Mouse (Mus musculus) liver, embryonic 13.5 days (tissue): ENCODE measurements at regions not wholly inside any gene's neighbourhood (a gene's known extent, or its start where the extent isn't known, plus 50 kb on each side); places are given as distances from the start of the nearest gene placed in this dataset.

Experiments used
- ATAC-seq: fragments of 200-750 bp; cut with Nextera tagmentation; 2 replicates; pipeline ENCODE4 v1.8.0; 2017; ENCODE audit warnings: low read depth, mild to moderate bottlenecking, moderate number of reproducible peaks, moderate library complexity
- DNase-seq: peaks from one replicate; pipeline ENCODE4 v3.0.0; 2022
- H3K27ac ChIP-seq: fragments of 300-500 bp; sonication (generic); 2 replicates; pipeline ENCODE4 v1.5.1; 2015; ENCODE audit warnings: moderate library complexity, mild to moderate bottlenecking, inconsistent platforms
- H3K27me3 ChIP-seq: fragments of 300-500 bp; sonication (generic); 2 replicates; pipeline ENCODE4 v1.6.1; 2015; ENCODE audit warnings: mild to moderate bottlenecking, inconsistent platforms
- H3K36me3 ChIP-seq: fragments of 300-500 bp; sonication (generic); 2 replicates; pipeline ENCODE4 v1.6.1; 2015; ENCODE audit warnings: mild to moderate bottlenecking, inconsistent platforms
- H3K4me1 ChIP-seq: fragments of 300-500 bp; sonication (generic); replicated peaks from 2 replicates; pipeline ENCODE4 v1.6.1; 2015; ENCODE audit warnings: inconsistent platforms
- H3K4me2 ChIP-seq: fragments of 300-500 bp; sonication (generic); 2 replicates; pipeline ENCODE4 v1.6.1; 2015; ENCODE audit warnings: inconsistent platforms, mild to moderate bottlenecking, moderate library complexity
- H3K4me3 ChIP-seq: fragments of 300-500 bp; sonication (generic); replicated peaks from 2 replicates; pipeline ENCODE4 v1.5.1; 2015; ENCODE audit warnings: mild to moderate bottlenecking, inconsistent platforms
- H3K9ac ChIP-seq: fragments of 300-500 bp; sonication (generic); 2 replicates; pipeline ENCODE4 v1.6.1; 2015; ENCODE audit warnings: mild to moderate bottlenecking, inconsistent platforms
- H3K9me3 ChIP-seq: fragments of 300-500 bp; sonication (generic); replicated peaks from 2 replicates; pipeline ENCODE4 v1.6.1; 2016; ENCODE audit warnings: inconsistent platforms
- WGBS: fragments of 180-500 bp; shearing (Covaris S2); methylation state at CpG from one replicate; pipeline ENCODE4 v1.1.7; 2015; ENCODE audit not compliant: insufficient replicate concordance; 5-methylcytosine and 5-hydroxymethylcytosine counted together

DNA sequence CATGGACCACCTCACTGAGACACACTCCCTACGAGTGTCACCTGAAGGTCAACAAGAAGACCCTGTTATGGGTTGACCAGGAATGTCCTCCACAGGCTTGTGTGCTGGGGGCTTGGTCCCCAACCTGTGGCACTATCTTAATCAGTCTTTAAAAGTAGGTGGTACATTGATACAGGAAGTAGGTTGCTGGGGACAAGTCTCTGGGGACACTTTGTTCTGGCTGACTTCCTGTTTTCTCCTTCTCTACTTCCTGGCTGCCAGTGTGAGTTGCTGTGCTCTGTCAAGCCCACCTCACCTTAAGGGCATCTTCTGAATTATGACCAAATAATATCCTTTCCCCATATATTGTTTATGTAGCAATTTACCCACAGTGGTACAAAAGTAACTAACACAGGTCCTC lies 96.1 kb downstream of the Cct6b start:
- H3K4me2 ChIP-seq, result no peak overlapping the region
- no peaks in the 10 kb centered on the region for H3K9me3 ChIP-seq
- H3K4me3 ChIP-seq, result no peak overlapping the region
- no peak overlapping the region for H3K9ac ChIP-seq
- 50% methylated on average over 1 of the region's 1 CpGs for WGBS
- DNase-seq (no peak), ATAC-seq (no peak)
- no peaks in the 10 kb centered on the region for H3K27me3 ChIP-seq
- H3K27ac ChIP-seq, result no peak overlapping the region
- no peaks in the 10 kb centered on the region for H3K36me3 ChIP-seq
- no peaks in the 10 kb centered on the region for H3K4me1 ChIP-seq

DNA sequence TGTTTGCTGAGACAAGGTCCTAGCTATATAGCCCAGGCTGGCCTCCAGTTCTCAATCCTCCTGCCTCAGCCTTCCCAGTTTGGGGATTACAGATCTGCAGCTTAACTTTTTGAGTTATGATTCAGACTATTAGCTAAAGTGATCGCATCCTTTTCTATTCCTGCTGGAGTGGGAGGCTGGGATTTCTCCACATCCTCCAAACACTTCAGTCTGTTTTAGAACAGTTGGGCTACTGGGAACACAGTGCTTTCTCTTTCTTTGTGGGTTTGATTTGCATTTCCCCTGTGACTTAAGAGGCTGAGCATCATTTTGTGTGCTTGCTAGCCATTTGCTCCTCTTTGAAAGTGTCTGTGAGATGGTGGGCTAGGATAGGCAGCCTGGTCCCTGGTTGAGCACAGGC lies 100.0 kb downstream of the Cct6b start:
- no peak for ATAC-seq

DNA sequence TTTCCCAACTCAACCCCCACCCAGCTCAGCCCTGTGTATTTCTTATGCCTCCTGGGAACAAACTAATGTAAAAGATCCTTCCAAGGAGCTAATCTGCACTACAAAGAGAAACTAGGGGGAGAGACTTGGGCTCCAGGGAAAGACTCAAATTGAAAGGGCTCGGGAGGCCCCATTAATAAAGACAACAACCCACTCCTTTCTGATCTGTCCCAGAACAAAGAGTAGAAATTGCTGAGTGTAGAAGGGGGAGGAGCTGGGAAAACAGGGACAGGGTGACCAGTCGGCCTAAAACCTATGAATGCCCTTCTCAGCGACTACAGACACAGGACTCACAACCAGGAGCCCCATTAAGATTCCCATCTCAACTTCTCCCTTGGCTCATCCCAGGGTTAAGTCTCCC lies 102.0 kb downstream of the Cct6b start:
- Histone ChIP-seq H3K27me3 (no peaks in the 10 kb centered on the region), H3K4me3 (no peak overlapping the region), H3K36me3 (no peaks in the 10 kb centered on the region), H3K27ac (no peak overlapping the region), H3K9ac (no peak overlapping the region), H3K4me2 (no peak overlapping the region), H3K9me3 (no peaks in the 10 kb centered on the region), H3K4me1 (no peaks in the 10 kb centered on the region)
- ATAC-seq (no peak), DNase-seq (no peak)
- WGBS, result 39% methylated on average over 3 of the region's 3 CpGs

More for the DNA sequence above, 100.0 kb downstream of the Cct6b start:
- no peaks in the 10 kb centered on the region for H3K9me3 ChIP-seq
- no peak overlapping the region for H3K27ac ChIP-seq
- no peak for DNase-seq
- no peaks in the 10 kb centered on the region for H3K27me3 ChIP-seq
- no peak overlapping the region for H3K4me3 ChIP-seq
- no peaks in the 10 kb centered on the region for H3K4me1 ChIP-seq
- H3K9ac ChIP-seq, result no peak overlapping the region
- no peak overlapping the region for H3K4me2 ChIP-seq
- 74% methylated on average over 1 of the region's 1 CpGs for WGBS
- H3K36me3 ChIP-seq, result no peaks in the 10 kb centered on the region

DNA sequence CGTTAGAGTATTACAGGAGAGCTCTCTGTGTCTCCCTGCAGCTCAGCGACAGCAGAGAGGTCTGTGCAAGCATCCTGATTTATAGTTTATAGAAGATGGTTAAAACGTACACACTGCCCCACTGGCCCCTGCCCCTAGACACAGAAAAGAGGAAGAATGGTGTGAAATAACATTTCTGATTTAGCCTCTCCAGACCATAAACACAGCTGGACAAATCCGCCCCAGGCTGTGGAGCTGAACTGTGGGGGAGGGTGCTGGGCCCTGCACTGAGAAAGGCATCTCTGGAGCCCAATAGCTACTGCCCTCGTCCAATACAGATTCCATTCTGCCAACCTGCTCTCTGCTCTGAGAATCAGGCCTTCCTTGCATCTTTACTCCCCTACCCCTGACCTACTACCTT lies 112.4 kb downstream of the Cct6b start:
- 21% methylated on average over 5 of the region's 5 CpGs for WGBS
- DNase-seq (no peak), ATAC-seq (no peak)
- Histone ChIP-seq H3K4me3 (no peak overlapping the region), H3K9me3 (no peaks in the 10 kb centered on the region), H3K36me3 (no peaks in the 10 kb centered on the region), H3K27me3 (no peaks in the 10 kb centered on the region), H3K4me1 (no peaks in the 10 kb centered on the region), H3K27ac (no peak overlapping the region), H3K4me2 (no peak overlapping the region), H3K9ac (no peak overlapping the region)

DNA sequence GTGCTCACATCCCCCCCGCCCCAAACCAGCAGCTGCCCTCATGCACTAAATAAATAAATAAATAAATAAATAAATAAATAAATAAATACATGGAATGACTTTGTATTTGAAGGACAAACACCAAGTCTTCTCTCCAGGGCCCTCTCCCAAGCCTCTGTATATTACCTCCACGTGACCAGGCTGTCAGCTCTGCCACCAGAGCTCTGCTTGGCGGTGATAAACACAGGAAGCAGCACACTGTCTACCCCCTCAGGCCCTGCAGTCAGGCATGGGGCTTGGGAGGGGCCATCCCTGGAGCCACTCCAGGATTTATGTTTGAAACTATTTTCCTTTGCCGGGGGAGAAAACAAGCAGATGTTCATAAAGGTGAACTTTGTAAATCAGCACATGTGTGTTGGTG lies 125.6 kb downstream of the Cct6b start:
- Histone ChIP-seq H3K4me2 (no peak overlapping the region), H3K9ac (no peak overlapping the region), H3K4me3 (no peak overlapping the region), H3K9me3 (no peaks in the 10 kb centered on the region), H3K27me3 (no peaks in the 10 kb centered on the region), H3K36me3 (no peaks in the 10 kb centered on the region), H3K27ac (no peak overlapping the region), H3K4me1 (no peaks in the 10 kb centered on the region)
- DNase-seq, result no peak
- 30% methylated on average over 4 of the region's 4 CpGs for WGBS
- ATAC-seq, result no peak

DNA sequence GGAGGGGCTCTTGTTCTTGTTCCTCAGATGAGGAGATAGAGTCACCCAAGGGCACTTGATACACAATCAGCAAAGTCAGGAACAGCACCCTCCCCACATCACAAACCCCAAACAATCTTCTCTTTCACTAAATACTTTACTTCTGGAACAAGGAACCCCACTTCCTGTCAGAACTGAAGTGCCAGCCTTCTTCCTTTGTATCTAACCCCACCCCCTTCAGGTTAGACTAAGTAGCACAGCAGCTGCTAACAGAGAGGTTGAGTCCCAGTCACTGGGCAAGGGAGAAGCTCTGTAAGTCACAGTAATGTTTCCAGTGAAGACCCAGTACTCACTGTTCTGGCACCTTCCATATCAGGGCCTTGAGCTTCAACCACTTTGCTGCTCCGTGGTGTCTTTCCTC lies 131.9 kb downstream of the Cct6b start:
- H3K9ac ChIP-seq, result no peak overlapping the region
- H3K27me3 ChIP-seq, result no peaks in the 10 kb centered on the region
- 56% methylated on average over 1 of the region's 1 CpGs for WGBS
- ATAC-seq (no peak), DNase-seq (no peak)
- H3K4me2 ChIP-seq, result no peak overlapping the region
- no peak overlapping the region for H3K4me3 ChIP-seq
- no peaks in the 10 kb centered on the region for H3K36me3 ChIP-seq
- H3K27ac ChIP-seq, result no peak overlapping the region
- H3K9me3 ChIP-seq, result no peaks in the 10 kb centered on the region
- H3K4me1 ChIP-seq, result no peaks in the 10 kb centered on the region

DNA sequence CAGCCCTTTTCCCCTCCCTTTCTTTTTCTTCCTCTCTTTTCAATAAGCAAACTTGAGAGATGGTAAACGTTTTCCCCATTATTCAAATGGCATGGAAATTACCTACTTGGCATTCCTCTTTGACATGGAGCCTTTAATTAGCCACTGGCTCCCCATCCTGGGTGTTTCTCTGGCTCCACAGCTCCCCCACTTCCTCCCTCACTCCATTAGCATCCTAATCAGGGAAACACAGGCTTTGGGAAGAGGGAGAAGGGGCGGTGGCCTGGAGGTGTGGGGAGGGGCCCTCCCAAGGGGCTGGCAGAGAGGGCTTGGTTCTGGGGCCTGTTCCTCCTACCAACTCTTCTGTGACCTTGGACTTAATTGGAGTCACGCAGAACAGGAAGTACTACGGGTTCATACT lies 132.7 kb downstream of the Cct6b start:
- Histone ChIP-seq H3K27ac (no peak overlapping the region), H3K9ac (no peak overlapping the region), H3K27me3 (no peaks in the 10 kb centered on the region), H3K36me3 (no peaks in the 10 kb centered on the region), H3K9me3 (no peaks in the 10 kb centered on the region), H3K4me3 (no peak overlapping the region), H3K4me1 (no peaks in the 10 kb centered on the region), H3K4me2 (no peak overlapping the region)
- WGBS, result 24% methylated on average over 4 of the region's 4 CpGs
- ATAC-seq, result no peak
- DNase-seq, result no peak

DNA sequence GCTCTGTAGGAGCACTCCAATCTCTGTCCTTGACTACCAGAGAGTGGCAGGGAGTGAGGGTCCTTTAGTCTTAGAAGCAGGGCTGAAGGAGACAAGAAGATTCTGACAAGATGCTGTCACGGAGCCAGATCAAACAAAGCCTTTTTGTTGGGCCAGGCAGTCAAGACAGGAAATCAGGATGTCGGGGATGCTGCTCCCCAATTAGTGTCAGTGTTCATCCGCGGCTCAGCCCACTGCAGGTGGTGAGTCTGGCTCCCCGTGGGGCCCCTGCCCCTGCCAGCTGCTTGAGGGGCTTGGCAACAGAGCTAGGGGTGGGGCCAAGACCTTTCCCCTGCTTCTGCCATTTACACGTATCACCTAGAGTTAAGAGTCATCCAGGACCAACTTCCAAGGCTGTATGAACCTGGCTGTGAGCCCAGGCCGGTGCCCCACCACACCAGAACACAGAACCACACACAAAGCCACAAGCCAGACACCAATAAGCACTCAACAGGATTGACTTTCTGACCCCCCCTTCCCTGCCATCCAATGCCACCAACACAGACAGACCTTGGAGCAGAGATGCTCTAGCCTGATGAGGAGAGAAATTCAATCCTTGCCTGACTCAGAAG lies 137.5 kb downstream of the Cct6b start:
- Histone ChIP-seq H3K36me3 (no peaks in the 10 kb centered on the region), H3K27me3 (no peaks in the 10 kb centered on the region), H3K4me3 (no peak overlapping the region), H3K4me2 (no peak overlapping the region), H3K9me3 (no peaks in the 10 kb centered on the region), H3K9ac (no peak overlapping the region), H3K4me1 (no peaks in the 10 kb centered on the region), H3K27ac (no peak overlapping the region)
- DNase-seq, result no peak
- ATAC-seq, result no peak
- 40% methylated on average over 7 of the region's 7 CpGs for WGBS

DNA sequence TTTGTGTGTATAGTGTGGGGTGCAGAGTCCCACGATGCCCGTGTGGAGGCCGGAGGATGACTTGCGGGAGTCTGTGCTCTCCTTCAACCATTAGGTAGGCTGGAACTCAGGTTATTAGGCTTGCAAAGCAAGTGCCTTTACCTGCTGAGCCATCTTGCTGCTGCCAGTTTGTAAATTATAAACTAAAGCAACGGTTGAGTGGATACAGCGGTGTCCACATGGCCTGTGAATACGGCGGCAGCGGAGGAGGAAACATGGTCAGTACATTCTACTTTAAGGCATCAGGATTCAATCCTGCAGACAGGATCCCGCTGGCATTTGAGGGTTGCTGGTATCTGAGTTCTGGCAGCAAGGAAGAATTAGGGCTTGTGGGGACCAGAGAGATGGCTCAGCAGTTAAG lies 143.1 kb downstream of the Cct6b start:
- Histone ChIP-seq H3K4me2 (no peak overlapping the region), H3K4me3 (no peak overlapping the region), H3K36me3 (no peaks in the 10 kb centered on the region), H3K9me3 (no peaks in the 10 kb centered on the region), H3K27me3 (peaks cover 16% of the 10 kb centered on the region), H3K4me1 (no peaks in the 10 kb centered on the region), H3K27ac (no peak overlapping the region), H3K9ac (no peak overlapping the region)
- ATAC-seq, result no peak
- 82% methylated on average over 10 of the region's 10 CpGs for WGBS
- no peak for DNase-seq

DNA sequence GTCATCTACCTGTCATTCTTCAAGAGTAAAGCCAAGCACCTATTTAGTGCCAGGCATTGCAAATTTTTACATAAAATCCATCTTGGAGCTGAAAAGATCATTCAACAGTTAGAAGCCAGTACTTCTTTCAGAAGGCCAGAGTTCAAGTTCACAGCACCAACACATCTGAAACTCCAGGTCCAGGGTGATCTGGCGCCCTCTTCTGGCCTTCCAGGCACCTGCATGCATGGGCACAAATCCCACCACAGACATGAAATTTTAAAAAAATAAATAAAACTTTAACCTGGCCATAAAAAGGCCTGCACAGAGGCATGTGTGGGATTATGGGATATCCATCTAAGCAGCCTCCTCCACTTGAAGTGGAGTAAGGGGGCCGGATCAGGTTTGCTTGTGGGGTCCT lies 144.7 kb downstream of the Cct6b start:
- H3K9me3 ChIP-seq, result no peaks in the 10 kb centered on the region
- H3K4me3 ChIP-seq, result no peak overlapping the region
- no peak overlapping the region for H3K9ac ChIP-seq
- no peak overlapping the region for H3K27ac ChIP-seq
- no peaks in the 10 kb centered on the region for H3K36me3 ChIP-seq
- no peaks in the 10 kb centered on the region for H3K4me1 ChIP-seq
- peaks cover 16% of the 10 kb centered on the region for H3K27me3 ChIP-seq
- ATAC-seq (no peak), DNase-seq (no peak)
- 29% methylated on average over 2 of the region's 2 CpGs for WGBS
- H3K4me2 ChIP-seq, result no peak overlapping the region

DNA sequence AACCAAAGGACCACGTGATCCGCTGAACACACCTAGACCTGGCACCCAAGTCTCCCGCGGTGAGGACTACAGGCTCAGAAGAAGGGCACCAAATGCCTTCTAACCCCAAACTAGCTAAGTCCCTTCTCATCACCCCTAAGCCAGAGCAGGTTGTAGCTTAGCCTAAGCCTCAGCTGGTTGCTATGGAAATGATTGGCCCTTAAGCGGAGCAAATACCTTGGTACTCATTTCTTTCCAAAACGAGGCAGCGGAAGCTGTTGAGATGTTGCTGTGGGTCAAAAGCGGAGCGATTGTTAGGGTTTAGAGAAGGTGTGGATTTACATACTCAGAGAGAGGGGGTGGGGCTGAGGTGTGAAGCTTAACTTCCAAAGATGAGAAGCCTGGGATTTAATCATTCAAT lies 145.7 kb downstream of the Cct6b start:
- Histone ChIP-seq H3K4me3 (no peak overlapping the region), H3K4me2 (no peak overlapping the region), H3K9me3 (no peaks in the 10 kb centered on the region), H3K4me1 (no peaks in the 10 kb centered on the region), H3K27me3 (peaks cover 16% of the 10 kb centered on the region), H3K36me3 (no peaks in the 10 kb centered on the region), H3K9ac (no peak overlapping the region), H3K27ac (no peak overlapping the region)
- DNase-seq (no peak), ATAC-seq (no peak)
- 4% methylated on average over 9 of the region's 9 CpGs for WGBS

DNA sequence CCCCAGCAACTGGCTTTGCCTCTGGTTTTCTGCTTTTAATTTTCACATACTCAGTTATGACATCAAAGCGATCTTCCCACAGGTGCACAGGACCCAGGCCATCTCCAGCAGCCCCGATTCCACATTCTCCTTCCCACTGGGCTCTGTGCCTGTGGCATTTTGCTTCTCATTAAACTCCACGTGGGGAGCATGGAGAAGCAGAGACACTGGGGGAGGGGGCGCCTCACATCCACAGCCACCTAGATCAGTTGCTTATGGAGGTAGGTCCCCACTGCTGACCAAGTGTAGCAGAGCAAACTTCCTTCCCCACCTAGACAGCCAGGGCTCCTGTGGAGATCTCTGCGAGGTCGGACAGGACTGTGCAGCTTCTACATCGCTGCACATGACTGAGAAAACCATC lies 147.3 kb downstream of the Cct6b start:
- WGBS, result 46% methylated on average over 7 of the region's 7 CpGs
- DNase-seq (no peak), ATAC-seq (no peak)
- H3K27ac ChIP-seq, result no peak overlapping the region
- H3K9me3 ChIP-seq, result no peaks in the 10 kb centered on the region
- H3K27me3 ChIP-seq, result peaks cover 16% of the 10 kb centered on the region
- H3K4me2 ChIP-seq, result no peak overlapping the region
- no peaks in the 10 kb centered on the region for H3K4me1 ChIP-seq
- no peak overlapping the region for H3K9ac ChIP-seq
- H3K36me3 ChIP-seq, result no peaks in the 10 kb centered on the region
- H3K4me3 ChIP-seq, result no peak overlapping the region
